Mouse (Mus musculus): ENCODE results near the gene Snrpa.
A peak's percentile ranks its signal among the peaks of the same experiment; 100 is the strongest.

Gene Snrpa

DNA sequence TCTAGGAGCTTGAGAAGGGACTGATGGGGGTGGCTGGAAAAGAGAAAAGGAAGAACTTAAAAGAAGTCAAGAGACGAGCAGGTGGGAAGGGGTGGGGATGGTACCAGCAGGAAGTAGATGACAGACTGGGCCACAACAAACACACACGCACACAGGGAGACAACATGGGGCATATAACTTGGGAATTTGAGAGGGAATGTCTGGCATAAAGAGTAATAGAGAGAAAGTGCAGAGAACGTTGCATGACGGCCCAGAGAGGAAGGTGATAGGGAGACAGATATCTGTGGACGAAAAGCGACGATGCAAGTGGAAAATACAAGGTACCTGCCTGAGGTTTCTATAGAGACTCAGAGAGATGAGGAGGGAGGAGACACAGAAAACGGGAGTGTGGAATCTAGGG lies 30.4 kb downstream of the Snrpa start:
- no peak for DNase-seq

DNA sequence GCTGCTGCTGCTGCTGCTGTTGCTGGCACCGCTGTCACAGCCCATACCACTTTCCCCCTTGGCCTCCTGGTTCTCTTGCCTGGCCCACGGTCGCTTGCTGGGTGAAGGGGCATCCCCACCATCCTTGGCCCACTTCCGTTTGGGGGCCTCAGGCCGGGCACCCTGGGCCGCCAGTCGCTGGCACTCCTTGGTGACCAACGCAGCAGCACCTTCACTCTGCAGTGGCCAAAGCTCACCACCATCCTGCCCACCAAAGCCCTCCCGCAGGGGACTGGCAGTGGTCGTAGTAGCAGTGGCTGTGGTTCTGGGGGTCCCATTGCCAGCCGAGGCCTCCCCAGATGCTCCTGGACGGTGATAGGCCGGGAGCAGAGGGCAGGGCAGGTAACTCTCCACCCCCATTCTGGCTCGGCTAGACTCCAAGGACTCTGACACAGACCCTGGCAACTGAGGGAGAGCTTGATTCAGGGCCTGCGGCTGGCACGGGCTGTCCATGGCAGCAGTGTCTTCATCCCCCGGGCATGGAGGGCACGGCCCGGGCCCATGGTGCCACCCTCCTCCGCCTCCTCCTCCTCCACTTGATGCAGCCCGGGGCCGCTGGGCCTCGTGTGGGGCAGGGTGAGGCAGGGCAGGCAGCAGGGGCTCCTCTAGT lies 30.9 kb downstream of the Snrpa start:
- peak; percentile 50 for DNase-seq

DNA sequence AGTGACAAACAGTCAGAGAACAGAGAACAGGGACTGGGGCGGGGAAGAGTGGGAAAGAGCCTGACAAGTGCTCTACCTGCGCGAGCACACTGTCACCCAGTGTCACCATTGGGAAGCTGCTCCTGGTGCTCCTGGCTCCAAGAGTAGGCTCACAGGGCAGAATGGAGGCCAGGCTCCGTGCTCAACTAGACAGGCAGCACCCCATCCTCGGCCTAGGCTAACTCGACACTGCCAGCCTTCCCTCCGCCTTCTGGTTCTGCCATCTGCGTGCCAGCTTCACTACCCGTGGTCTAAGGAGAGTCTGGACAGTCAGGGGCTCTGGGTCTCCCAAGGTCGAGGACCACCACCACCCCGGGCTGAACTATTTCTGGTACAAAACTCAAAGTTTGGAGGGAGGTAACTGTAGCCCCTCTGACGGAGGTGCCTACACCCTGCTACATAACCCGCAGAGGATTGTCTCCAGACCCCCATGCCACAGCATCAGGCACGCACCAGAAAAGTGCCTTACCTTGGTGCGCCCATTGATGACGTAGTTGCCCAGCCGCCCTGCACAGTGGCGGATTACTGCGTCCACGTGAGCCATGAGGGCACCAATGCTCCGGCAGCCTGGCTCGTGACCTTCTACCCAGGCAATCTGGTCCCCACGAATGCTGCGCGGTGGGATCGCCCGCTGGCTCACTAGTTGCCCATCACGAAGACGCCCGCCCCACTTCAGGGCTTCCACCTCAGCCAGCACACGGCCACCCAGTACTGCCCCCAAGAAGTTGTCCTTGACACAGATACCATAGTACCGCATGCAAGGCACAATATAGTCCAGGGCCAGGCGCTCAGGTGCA lies 31.7 kb downstream of the Snrpa start:
- no peak for DNase-seq

DNA sequence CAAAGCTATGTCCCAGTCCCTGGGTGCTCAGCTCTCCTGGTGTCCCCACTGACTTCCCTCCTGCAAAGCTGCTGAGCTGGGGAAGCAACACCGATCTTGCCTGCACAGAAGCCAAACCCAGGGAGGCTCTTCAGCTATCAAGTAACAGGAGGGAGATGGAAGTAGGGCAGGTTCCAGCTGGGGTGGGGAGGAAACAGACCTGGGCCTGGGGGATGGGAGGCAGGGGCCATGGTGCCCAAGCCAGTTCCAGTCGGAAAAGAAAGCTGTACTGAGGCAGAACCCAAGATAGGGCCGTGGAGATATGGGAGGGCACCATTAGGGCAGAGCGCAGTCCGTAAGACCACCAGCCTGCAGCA lies 32.6 kb downstream of the Snrpa start:
- DNase-seq = no peak

DNA sequence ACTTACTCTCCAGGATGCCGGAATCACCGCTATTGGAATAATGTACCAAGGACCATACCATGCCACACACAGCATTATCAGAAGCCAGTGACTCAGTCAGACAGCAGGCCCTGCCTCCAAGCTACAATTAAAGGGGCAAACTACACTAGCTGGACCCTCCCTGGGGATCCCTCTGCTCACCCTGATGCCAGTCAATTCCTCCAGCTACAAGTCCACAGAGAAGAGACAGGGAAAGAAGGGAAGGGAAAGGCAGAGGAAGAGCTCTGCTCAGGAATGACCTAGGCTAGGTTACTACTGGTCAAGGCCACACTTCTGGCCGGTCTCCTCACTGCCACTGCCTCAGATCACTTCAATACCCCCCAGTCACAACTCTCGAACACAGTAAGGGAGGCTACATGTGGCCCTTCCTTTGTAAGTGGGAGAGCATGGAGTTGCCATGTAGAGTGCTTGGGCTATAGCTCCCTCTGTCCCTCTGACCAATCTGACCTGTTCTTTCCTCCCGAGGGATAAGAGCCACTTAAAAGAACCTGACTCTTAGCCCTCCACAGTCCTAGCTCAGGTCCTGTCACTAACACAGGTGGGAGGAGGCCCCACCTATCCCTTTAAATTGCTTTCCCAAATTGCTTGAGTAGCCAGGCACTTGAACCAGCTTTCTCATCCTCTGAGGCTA lies 33.2 kb downstream of the Snrpa start:
- no peak for DNase-seq

DNA sequence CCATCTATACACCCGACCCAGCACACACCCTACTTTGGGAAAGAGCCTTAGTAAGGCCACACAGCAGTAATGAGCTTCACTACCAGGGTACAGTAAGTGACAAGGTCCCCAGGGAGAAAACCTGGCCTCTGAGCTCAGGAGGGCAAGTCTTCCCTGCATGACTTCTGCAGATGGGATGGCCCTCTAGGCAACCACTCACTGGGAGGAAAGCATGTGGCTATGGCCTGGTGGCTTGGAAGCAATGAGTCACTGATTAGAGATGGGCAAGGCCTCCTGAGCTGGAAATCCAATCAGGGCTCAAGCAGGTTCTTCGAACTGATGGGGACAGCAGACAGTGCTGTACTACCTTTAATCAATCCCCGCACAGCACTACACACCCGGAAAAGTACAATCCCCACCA lies 34.3 kb downstream of the Snrpa start:
- no peak for DNase-seq

DNA sequence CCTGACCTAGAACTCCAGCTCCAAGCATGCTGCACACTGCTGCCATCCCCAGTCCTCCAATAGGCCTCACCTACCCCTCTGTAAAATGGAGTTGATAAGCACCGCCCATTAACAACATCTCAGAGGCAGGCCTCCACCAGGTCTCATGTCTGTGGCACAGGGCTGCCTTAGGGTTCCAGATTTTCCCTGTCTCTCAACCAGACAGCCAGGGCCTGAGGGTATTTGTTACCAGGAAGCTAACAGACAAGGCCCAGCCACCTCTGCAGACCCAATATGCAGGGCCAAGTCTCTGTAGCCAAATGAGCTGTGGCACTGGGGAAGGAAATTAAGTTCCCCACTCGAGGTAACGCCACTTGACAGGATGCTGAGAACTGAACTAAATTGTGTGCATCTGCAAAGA lies 35.1 kb downstream of the Snrpa start:
- DNase-seq = no peak

DNA sequence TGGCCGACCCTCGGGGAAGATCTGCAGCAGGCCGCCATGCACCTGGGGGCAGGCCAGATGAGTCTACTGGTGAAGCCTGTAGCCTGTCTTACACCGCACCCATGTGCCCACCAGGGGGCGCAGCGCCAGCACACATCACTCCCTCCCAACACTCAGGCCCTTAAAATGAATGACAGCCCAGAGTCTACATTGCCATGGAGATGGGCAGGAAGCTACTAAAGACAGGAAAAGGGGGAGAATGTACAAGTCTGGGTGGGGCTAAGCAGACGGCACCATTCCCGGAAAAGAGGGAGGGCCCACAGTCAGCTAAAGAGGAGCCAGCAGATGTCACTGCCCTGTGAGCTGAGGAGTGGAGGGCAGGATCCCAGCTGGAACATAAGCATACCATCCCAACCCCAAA lies 36.2 kb downstream of the Snrpa start:
- peak; percentile 94 for DNase-seq

DNA sequence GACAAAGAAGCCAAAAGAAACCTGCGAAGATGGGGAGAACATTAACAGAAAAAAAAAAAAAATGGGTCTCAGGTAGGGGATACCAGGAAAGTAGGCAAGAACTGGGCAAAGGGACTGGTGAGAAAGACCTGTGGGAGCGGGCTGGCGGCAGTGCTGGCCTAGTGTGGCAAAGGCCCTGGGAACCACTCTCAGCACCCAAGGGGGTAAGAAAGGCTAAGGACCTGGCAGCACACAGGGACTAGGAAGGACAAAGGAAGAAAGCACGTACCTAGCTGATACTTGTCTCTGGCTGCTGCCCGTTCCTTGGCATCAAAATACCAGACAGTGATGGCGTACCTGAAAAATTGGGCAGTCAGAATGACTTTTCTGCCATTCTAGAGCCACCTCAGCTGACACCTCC lies 36.8 kb downstream of the Snrpa start:
- no peak for DNase-seq

DNA sequence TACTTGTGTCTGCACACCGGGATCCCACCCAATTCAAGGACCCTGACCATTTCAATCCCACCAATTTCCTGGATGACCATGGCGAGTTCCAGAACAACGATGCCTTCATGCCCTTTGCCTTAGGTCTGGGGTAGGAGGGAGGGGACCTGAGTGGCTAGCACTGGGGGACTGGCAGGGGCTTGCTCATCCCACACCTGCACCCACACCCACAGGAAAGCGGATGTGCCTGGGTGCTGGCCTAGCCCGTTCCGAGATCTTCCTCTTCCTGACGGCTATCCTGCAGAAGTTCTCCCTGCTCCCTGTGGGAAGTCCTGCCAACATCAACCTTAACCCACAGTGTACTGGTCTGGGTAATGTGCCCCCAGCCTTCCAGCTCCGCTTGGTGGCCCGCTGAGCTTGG lies 37.9 kb downstream of the Snrpa start:
- no peak for DNase-seq

DNA sequence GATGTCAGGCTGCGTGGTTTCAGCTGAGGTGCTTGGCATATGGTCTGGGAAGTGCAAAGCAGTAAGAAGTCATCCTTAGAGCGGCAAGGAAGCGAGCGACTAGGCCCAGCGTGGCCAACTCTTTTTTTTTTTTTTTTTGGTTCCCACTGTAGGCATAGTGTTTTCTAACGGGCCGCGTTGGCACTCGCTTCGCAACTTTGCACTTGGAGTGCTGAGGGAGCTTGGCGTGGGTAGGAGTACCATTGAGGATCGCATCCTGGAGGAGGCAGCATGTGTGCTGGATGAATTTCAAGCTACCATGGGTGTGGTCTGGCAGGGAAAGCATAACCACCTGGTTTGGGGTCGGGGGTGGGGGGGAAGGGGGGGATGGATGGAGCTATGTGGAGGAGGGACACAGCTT lies 40.1 kb downstream of the Snrpa start:
- no peak for DNase-seq

DNA sequence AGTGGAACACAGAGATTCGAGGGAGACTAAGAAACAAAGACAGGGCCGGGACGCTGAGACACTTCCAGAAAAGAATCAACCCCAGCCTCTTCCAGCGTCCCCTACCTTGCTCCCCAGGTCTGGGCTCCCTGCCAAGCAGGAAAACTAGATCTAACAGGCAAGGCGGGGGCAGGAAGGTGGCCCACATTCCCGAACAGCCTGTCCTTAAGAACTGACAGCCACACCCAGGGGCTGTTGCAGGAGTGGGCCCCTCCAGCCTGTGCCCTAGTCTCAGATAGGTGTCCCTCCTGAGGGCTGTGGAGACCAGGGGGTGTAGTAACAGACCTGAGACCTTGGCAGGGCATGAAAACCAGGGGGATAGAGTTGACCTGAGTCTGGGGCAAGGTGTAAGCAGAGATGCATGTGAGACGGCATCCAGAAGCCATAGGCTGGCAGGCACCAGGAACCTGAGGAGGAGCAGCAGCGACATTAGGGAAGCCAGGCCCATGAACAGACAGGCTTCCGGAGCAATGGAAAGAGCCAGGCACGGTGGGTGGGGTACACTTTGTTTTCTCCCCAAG lies 42.8 kb downstream of the Snrpa start, which contains the start of gene Cyp2t4:
Gene Cyp2t4 (plus strand): TSS at position 510 of the 560 bp plus-strand sequence.
- no peak for DNase-seq
